Mouse (Mus musculus) embryonic facial prominence, embryonic 12.5 days (tissue): ENCODE data around the gene Spg11. TPM values are rescaled to one million over a fixed set of nuclear protein-coding genes. Genes with fewer than 3 reads are reported as not detected.
A peak's percentile ranks its signal among the peaks of the same experiment; 100 is the strongest.

Experiments used
- ATAC-seq: fragments of 200-750 bp; cut with Nextera tagmentation; 2 replicates; pipeline ENCODE4 v1.8.0; 2017; ENCODE audit not compliant: insufficient number of reproducible peaks, insufficient read depth, low FRiP score, low TSS enrichment
- H3K27ac ChIP-seq: fragments of 300-500 bp; sonication (generic); 2 replicates; pipeline ENCODE4 v1.5.1; 2016; ENCODE audit warnings: mild to moderate bottlenecking
- H3K27me3 ChIP-seq: fragments of 300-500 bp; sonication (generic); 2 replicates; pipeline ENCODE4 v1.6.1; 2016; ENCODE audit warnings: mild to moderate bottlenecking, moderate library complexity
- H3K36me3 ChIP-seq: fragments of 300-500 bp; sonication (generic); 2 replicates; pipeline ENCODE4 v1.6.1; 2016; ENCODE audit warnings: mild to moderate bottlenecking
- H3K4me1 ChIP-seq: fragments of 300-500 bp; sonication (generic); 2 replicates; pipeline ENCODE4 v1.6.1; 2016
- H3K4me2 ChIP-seq: fragments of 300-500 bp; sonication (generic); replicated peaks from 2 replicates; pipeline ENCODE4 v1.6.1; 2016; ENCODE audit warnings: mild to moderate bottlenecking, moderate library complexity
- H3K4me3 ChIP-seq: fragments of 300-500 bp; sonication (generic); 2 replicates; pipeline ENCODE4 v1.5.1; 2016; ENCODE audit warnings: mild to moderate bottlenecking
- H3K9ac ChIP-seq: fragments of 300-500 bp; sonication (generic); 2 replicates; pipeline ENCODE4 v1.6.1; 2016; ENCODE audit warnings: mild to moderate bottlenecking, moderate library complexity
- H3K9me3 ChIP-seq: fragments of 300-500 bp; sonication (generic); 2 replicates; pipeline ENCODE4 v1.6.1; 2016; ENCODE audit warnings: mild to moderate bottlenecking, moderate library complexity
- WGBS: fragments of 180-500 bp; shearing (Covaris S2); methylation state at CpG from one replicate; pipeline ENCODE4 v1.1.7; 2016; 5-methylcytosine and 5-hydroxymethylcytosine counted together
- polyA plus RNA-seq: library from polyadenylated mRNA; unstranded; fragments of >200 nt; fragmentation: Nextera tagmentation; extraction: Ambion mirVana; gene quantifications from 2 replicates; pipeline ENCODE4 v1.2.1, GENCODE M21; 2016

Spg11 gene
- polyA plus RNA-seq, result 11.8 and 12.1 TPM in 2 replicates

GRCm38 (mm10) chr2:122117961-122118958 lies at the start of gene Spg11:
Gene Spg11 (minus strand): TSS chr2:122118386.
- Histone ChIP-seq H3K4me3 (peak within 1 kb of the TSS; percentile 83), H3K36me3 (peaks cover 11% of the 10 kb centered on the region; the same call in 1 of the 2 replicates), H3K9ac (peak within 1 kb of the TSS; percentile 84), H3K27ac (peak within 1 kb of the TSS; percentile 98), H3K27me3 (no peaks in the 10 kb centered on the region), H3K4me1 (no peaks in the 10 kb centered on the region; the same call in 1 of the 2 replicates), H3K4me2 (peak within 1 kb of the TSS; percentile 57), H3K9me3 (no peaks in the 10 kb centered on the region)
- peak; percentile 99 for ATAC-seq
- under 1% methylated on average over 47 of the region's 47 CpGs for WGBS

- Histone ChIP-seq H3K36me3 (no peaks in the 10 kb centered on the region), H3K4me1 (no peaks in the 10 kb centered on the region), H3K4me2 (no peak overlapping the region), H3K27ac (no peak overlapping the region), H3K9me3 (no peaks in the 10 kb centered on the region), H3K4me3 (no peak overlapping the region), H3K9ac (no peak overlapping the region), H3K27me3 (no peaks in the 10 kb centered on the region)
- 86% methylated on average over 11 of the region's 11 CpGs for WGBS
- ATAC-seq, result no peak
These were observed 46.1 kb upstream of the Spg11 start for GRCm38 (mm10) chr2:122164293-122164692.

GRCm38 (mm10) chr2:122163430-122164195 lies 45.4 kb upstream of the Spg11 start:
- Histone ChIP-seq H3K9me3 (no peaks in the 10 kb centered on the region), H3K27me3 (no peaks in the 10 kb centered on the region), H3K4me2 (no peak overlapping the region), H3K36me3 (no peaks in the 10 kb centered on the region), H3K9ac (no peak overlapping the region), H3K4me3 (no peak overlapping the region), H3K27ac (no peak overlapping the region), H3K4me1 (no peaks in the 10 kb centered on the region)
- WGBS, result 66% methylated on average over 13 of the region's 13 CpGs
- ATAC-seq, result no peak

- H3K36me3 ChIP-seq, result no peaks in the 10 kb centered on the region
- no peak overlapping the region for H3K4me3 ChIP-seq
- H3K4me1 ChIP-seq, result no peaks in the 10 kb centered on the region
- H3K9ac ChIP-seq, result no peak overlapping the region
- WGBS, result 78% methylated on average over 2 of the region's 2 CpGs
- H3K4me2 ChIP-seq, result no peak overlapping the region
- ATAC-seq, result no peak
- no peak overlapping the region for H3K27ac ChIP-seq
- H3K27me3 ChIP-seq, result no peaks in the 10 kb centered on the region
- H3K9me3 ChIP-seq, result no peaks in the 10 kb centered on the region
These were observed 44.3 kb upstream of the Spg11 start for GRCm38 (mm10) chr2:122162529-122162928.

GRCm38 (mm10) chr2:122161542-122161941 lies 43.4 kb upstream of the Spg11 start:
- Histone ChIP-seq H3K9ac (no peak overlapping the region), H3K4me2 (no peak overlapping the region), H3K27me3 (no peaks in the 10 kb centered on the region), H3K27ac (no peak overlapping the region), H3K4me1 (no peaks in the 10 kb centered on the region), H3K36me3 (no peaks in the 10 kb centered on the region), H3K4me3 (no peak overlapping the region), H3K9me3 (no peaks in the 10 kb centered on the region)
- ATAC-seq, result no peak
- WGBS, result 43% methylated on average over 4 of the region's 4 CpGs

- no peaks in the 10 kb centered on the region for H3K9me3 ChIP-seq
- WGBS, result 43% methylated on average over 2 of the region's 2 CpGs
These were observed 42.5 kb upstream of the Spg11 start, which contains the start of gene Trim69 for GRCm38 (mm10) chr2:122160680-122161079. Gene Trim69 (plus strand): TSS chr2:122160700.

GRCm38 (mm10) chr2:122159667-122160066 lies 41.5 kb upstream of the Spg11 start:
- H3K4me2 ChIP-seq, result no peak overlapping the region
- no peaks in the 10 kb centered on the region for H3K4me1 ChIP-seq
- H3K9ac ChIP-seq, result no peak overlapping the region
- ATAC-seq, result no peak
- no peaks in the 10 kb centered on the region for H3K9me3 ChIP-seq
- H3K27ac ChIP-seq, result no peak overlapping the region
- no peaks in the 10 kb centered on the region for H3K36me3 ChIP-seq
- 79% methylated on average over 6 of the region's 6 CpGs for WGBS
- no peaks in the 10 kb centered on the region for H3K27me3 ChIP-seq
- no peak overlapping the region for H3K4me3 ChIP-seq

More at GRCm38 (mm10) chr2:122160680-122161079, 42.5 kb upstream of the Spg11 start, which contains the start of gene Trim69:
- Histone ChIP-seq H3K4me3 (no peak within 1 kb of the TSS), H3K36me3 (no peaks in the 10 kb centered on the region), H3K4me2 (no peak within 1 kb of the TSS), H3K27ac (no peak within 1 kb of the TSS), H3K9ac (no peak within 1 kb of the TSS), H3K4me1 (no peaks in the 10 kb centered on the region), H3K27me3 (no peaks in the 10 kb centered on the region)
- no peak for ATAC-seq

- no peak overlapping the region for H3K4me2 ChIP-seq
- H3K27ac ChIP-seq, result no peak overlapping the region
- ATAC-seq, result no peak
- no peak overlapping the region for H3K4me3 ChIP-seq
- H3K9me3 ChIP-seq, result no peaks in the 10 kb centered on the region
- 0 out of 2 replicates have a peak, but pooled peaks cover 4% of the 10 kb centered on the region for H3K36me3 ChIP-seq
- H3K27me3 ChIP-seq, result no peaks in the 10 kb centered on the region
- no peak overlapping the region for H3K9ac ChIP-seq
- no peaks in the 10 kb centered on the region for H3K4me1 ChIP-seq
- 65% methylated on average over 6 of the region's 6 CpGs for WGBS
These were observed 40.2 kb upstream of the Spg11 start for GRCm38 (mm10) chr2:122158362-122158802.

- no peaks in the 10 kb centered on the region for H3K4me1 ChIP-seq
- ATAC-seq, result no peak
- H3K27me3 ChIP-seq, result no peaks in the 10 kb centered on the region
- H3K27ac ChIP-seq, result no peak overlapping the region
- H3K9ac ChIP-seq, result no peak overlapping the region
- H3K4me2 ChIP-seq, result no peak overlapping the region
- H3K36me3 ChIP-seq, result 0 out of 2 replicates have a peak, but pooled peaks cover 4% of the 10 kb centered on the region
- no peak overlapping the region for H3K4me3 ChIP-seq
- H3K9me3 ChIP-seq, result no peaks in the 10 kb centered on the region
These were observed 39.4 kb upstream of the Spg11 start for GRCm38 (mm10) chr2:122157561-122157960.

- H3K9me3 ChIP-seq, result no peaks in the 10 kb centered on the region
- no peak overlapping the region for H3K4me2 ChIP-seq
- H3K4me3 ChIP-seq, result no peak overlapping the region
- H3K27me3 ChIP-seq, result no peaks in the 10 kb centered on the region
- no peak overlapping the region for H3K27ac ChIP-seq
- H3K9ac ChIP-seq, result no peak overlapping the region
- no peak for ATAC-seq
- no peaks in the 10 kb centered on the region for H3K4me1 ChIP-seq
- H3K36me3 ChIP-seq, result 0 out of 2 replicates have a peak, but pooled peaks cover 11% of the 10 kb centered on the region
- 82% methylated on average over 4 of the region's 4 CpGs for WGBS
These were observed 38.0 kb upstream of the Spg11 start for GRCm38 (mm10) chr2:122156051-122156700.

GRCm38 (mm10) chr2:122155292-122155691 lies 37.1 kb upstream of the Spg11 start:
- 74% methylated on average over 2 of the region's 2 CpGs for WGBS
- H3K36me3 ChIP-seq, result 0 out of 2 replicates have a peak, but pooled peaks cover 11% of the 10 kb centered on the region
- no peaks in the 10 kb centered on the region for H3K27me3 ChIP-seq
- H3K9ac ChIP-seq, result no peak overlapping the region
- H3K9me3 ChIP-seq, result no peaks in the 10 kb centered on the region
- no peak for ATAC-seq
- H3K4me3 ChIP-seq, result no peak overlapping the region
- H3K4me1 ChIP-seq, result no peaks in the 10 kb centered on the region
- H3K27ac ChIP-seq, result no peak overlapping the region
- H3K4me2 ChIP-seq, result no peak overlapping the region
